Mouse (Mus musculus): ENCODE data around the gene Pon1.

Gene Pon1

DNA sequence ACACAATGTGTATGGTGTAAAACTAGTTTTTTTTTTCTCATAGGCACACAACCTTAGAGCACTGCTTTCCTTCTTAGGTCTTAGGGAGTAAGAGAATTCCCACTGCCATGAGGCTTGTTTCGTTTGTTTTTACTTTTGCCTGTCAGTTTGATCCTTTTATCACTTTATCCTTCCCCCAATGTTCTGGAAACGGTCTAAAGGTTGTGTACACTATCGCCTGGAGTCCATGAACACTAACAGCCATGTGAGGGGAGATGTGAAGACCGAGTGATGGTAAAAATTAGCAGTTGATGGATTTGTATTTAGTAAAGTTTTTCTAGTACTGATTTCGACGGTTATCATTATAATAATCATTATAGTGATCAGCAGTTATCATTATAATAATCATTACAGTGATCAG, 58.8 kb downstream of the Pon1 start:
- no peak for DNase-seq (ENCODE audit: low spot score)

DNA sequence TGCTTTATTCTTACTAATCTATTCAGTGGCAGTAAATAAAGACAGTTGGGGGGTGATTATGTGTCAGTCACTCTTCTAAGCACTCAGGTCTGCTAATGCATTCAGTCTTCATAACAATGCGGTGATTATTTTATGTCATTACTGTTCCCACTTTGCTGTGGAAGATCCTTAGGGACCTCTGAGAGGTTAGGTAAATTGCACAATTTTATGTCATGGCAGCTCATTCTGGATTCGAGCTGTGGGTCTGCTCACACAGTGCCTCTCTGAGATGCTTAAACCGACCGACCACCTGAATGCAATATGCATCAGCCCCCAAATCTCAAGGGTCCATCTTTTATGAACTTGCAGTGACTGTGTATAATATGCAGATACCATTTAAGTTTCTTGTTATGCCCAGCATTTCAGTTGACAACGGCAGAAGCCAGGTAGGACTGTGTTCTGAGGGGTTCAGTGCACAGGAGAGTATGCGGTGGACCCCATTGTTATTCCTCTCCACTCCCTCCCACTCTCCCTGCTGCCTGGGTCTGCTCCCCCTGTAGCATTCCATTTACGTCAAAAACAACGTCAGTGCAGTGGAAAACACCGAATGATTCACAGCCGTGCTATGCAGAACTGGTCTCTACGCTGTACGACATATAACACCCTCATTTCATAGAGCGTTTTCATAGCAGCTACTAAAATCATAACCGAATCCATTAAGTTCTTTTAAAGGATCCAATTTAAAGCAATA, 64.2 kb downstream of the Pon1 start:
- no peak for DNase-seq (ENCODE audit: low spot score)

DNA sequence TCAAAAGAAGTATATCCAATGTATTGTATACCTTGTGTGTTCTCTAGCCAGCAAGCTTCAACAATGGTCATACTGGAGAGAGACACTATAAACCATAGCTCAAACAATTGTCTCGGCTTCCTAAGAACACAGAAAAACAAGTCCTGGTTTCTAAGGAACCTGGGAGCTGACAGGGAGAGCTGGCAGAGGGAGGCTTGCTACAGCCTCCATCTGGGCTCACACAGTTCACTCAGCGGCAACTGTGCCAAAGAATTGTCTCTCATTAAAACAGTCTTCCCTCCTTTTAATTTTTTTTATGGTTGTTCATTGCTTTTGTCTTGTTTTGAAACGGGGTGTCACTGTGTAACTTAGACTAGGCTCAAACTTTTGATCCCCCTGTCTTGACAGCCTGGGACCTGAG, 73.5 kb downstream of the Pon1 start:
- DNase-seq (ENCODE audit: low spot score) = no peak

DNA sequence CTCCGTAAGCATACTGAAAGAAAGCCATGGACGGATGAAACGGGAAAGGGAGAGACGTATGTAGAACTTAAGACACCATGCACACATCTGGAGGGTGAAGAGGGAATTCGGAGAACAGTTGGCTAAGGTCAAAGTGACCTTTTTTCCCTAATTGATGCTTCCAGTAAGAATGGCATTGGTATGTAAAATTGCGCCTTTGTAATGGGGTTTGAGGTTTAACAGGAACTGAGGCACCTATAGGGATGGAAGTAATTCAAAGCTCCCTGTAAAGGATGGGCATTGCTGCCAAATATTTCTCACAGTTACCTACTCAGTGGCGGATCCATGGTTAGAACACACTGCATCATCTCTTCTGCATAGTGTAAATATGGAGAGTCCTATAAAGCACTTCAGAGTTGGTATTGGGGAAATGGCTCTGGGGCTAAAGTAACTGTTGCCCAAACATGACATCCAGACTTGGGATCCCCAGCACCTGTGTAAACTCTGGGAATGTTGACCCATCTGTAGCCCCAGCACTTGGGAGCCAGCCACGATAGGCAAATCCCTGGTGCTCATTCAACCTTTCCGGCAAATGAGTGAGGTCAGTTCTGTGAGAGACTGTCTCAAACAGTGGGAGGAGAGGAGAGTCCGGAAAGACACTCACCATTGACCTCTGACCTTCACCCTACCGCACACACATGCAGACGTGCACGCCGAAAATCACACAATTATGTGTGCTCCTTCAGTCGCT, 74.4 kb downstream of the Pon1 start:
- DNase-seq (ENCODE audit: low spot score) = no peak

Data from testis, postnatal 14 days (tissue).